Mouse (Mus musculus) myocyte (in vitro differentiated cells): ENCODE results near the gene Syn2. TPM values are rescaled to one million over a fixed set of nuclear protein-coding genes. Genes with fewer than 3 reads are reported as not detected.

Source experiments
- H3K27me3 ChIP-seq: one replicate; pipeline ENCODE4 v1.6.1; 2011; ENCODE audit not compliant: control insufficient read depth, insufficient read depth, insufficient read length
- H3K36me3 ChIP-seq: one replicate; pipeline ENCODE4 v1.6.1; 2011; ENCODE audit not compliant: control insufficient read depth, insufficient read depth
- H3K4me2 ChIP-seq: one replicate; pipeline ENCODE4 v1.6.1; 2011; ENCODE audit warnings: low read depth, control low read depth
- H3K4me3 ChIP-seq: one replicate; pipeline ENCODE4 v1.5.1; 2011; ENCODE audit warnings: mild to moderate bottlenecking, control low read depth, moderate library complexity
- H3K79me2 ChIP-seq: one replicate; pipeline ENCODE4 v1.6.1; 2011; ENCODE audit not compliant: control insufficient read depth, insufficient read depth
- H3ac ChIP-seq: one replicate; pipeline ENCODE4 v1.6.1; 2011; ENCODE audit not compliant: control insufficient read depth, insufficient read length
- CEBPB ChIP-seq: IDR thresholded peaks from 2 replicates; pipeline ENCODE4 v1.6.1; 2011; ENCODE audit warnings: mild to moderate bottlenecking, moderate library complexity; ENCODE audit not compliant: poor library complexity, insufficient read depth, severe bottlenecking
- E2F4 ChIP-seq: IDR thresholded peaks from one replicate; pipeline ENCODE4 v1.6.1; 2011; ENCODE audit warnings: mild to moderate bottlenecking, control low read depth, moderate library complexity; ENCODE audit not compliant: insufficient read depth
- MAX ChIP-seq: IDR thresholded peaks from one replicate; pipeline ENCODE4 v1.6.1; 2011; ENCODE audit warnings: low read depth, mild to moderate bottlenecking, control low read depth
- MYOD1 ChIP-seq, 3 experiments: IDR thresholded peaks; one replicate each; pipeline ENCODE4 v1.6.1; 2011; ENCODE audit warnings: control low read depth in 2 of 3, low read depth in 2 of 3, mild to moderate bottlenecking in 2 of 3, moderate library complexity in 1 of 3; ENCODE audit not compliant: insufficient read length in 2 of 3, control insufficient read depth in 1 of 3
- MYOG ChIP-seq, 3 experiments: IDR thresholded peaks; one replicate each; pipeline ENCODE4 v1.6.1; 2011; ENCODE audit warnings: control low read depth in 2 of 3, low read depth in 2 of 3, mild to moderate bottlenecking in 2 of 3; ENCODE audit not compliant: insufficient read length in 2 of 3, control insufficient read depth in 1 of 3, insufficient read depth in 1 of 3
- POLR2A ChIP-seq: IDR thresholded peaks from one replicate; pipeline ENCODE4 v1.6.1; 2011; ENCODE audit warnings: low read depth, mild to moderate bottlenecking, control low read depth, moderate library complexity; ENCODE audit not compliant: insufficient read length
- POLR2AphosphoS2 ChIP-seq: IDR thresholded peaks from one replicate; pipeline ENCODE4 v1.6.1; 2011; ENCODE audit warnings: low read depth, control low read depth; ENCODE audit not compliant: insufficient read length
- REST ChIP-seq: IDR thresholded peaks from one replicate; pipeline ENCODE4 v1.6.1; 2011; ENCODE audit warnings: mild to moderate bottlenecking, control low read depth, moderate library complexity; ENCODE audit not compliant: insufficient read depth, insufficient read length
- SRF ChIP-seq: IDR thresholded peaks from one replicate; pipeline ENCODE4 v1.6.1; 2011; ENCODE audit warnings: low read depth; ENCODE audit not compliant: control insufficient read depth, insufficient read length
- TCF12 ChIP-seq: IDR thresholded peaks from one replicate; pipeline ENCODE4 v1.6.1; 2011; ENCODE audit warnings: mild to moderate bottlenecking, control low read depth; ENCODE audit not compliant: poor library complexity, insufficient read depth, severe bottlenecking
- TCF3 ChIP-seq: IDR thresholded peaks from one replicate; pipeline ENCODE4 v1.6.1; 2011; ENCODE audit warnings: low read depth, control low read depth; ENCODE audit not compliant: insufficient read length
- USF1 ChIP-seq: IDR thresholded peaks from one replicate; pipeline ENCODE4 v1.6.1; 2011; ENCODE audit warnings: low read depth, mild to moderate bottlenecking, control low read depth, moderate library complexity
- polyA plus RNA-seq: library from polyadenylated mRNA; unstranded; fragments of >200 nt; fragmentation: generic; extraction: Trizol; gene quantifications from one replicate; pipeline ENCODE4 v1.2.1, GENCODE M21; 2012; ENCODE audit warnings: missing spikeins

Syn2 gene
- polyA plus RNA-seq, 1 experiment = 0.30 TPM

- H3K4me3 ChIP-seq = no peak overlapping the region
Observed at GRCm38 (mm10) chr6:115292621-115293020, 157.9 kb downstream of the Syn2 start.

GRCm38 (mm10) chr6:115293877-115294276, 159.2 kb downstream of the Syn2 start:
- H3K27me3 ChIP-seq = no peaks in the 10 kb centered on the region

More at GRCm38 (mm10) chr6:115292621-115293020, 157.9 kb downstream of the Syn2 start:
- H3ac ChIP-seq = no peak overlapping the region
- no peaks in the 10 kb centered on the region for H3K27me3 ChIP-seq
- H3K79me2 ChIP-seq = no peaks in the 10 kb centered on the region
- H3K4me2 ChIP-seq = no peak overlapping the region
- TF ChIP-seq CEBPB = no peak
- no peak for TF ChIP-seq MYOD1 (IDR thresholded peaks at IDR 0.05; ENCODE audit: control insufficient read depth in 1 of 3, insufficient read length in 2 of 3, low read depth in 2 of 3)
- TF ChIP-seq E2F4 = no peak
- TF ChIP-seq SRF = no peak
- no peak for TF ChIP-seq POLR2A
- TF ChIP-seq REST = no peak
- TF ChIP-seq TCF12 = no peak
- TF ChIP-seq MAX = no peak
- no peaks in the 10 kb centered on the region for H3K36me3 ChIP-seq

GRCm38 (mm10) chr6:115307134-115307533, 172.4 kb downstream of the Syn2 start:
- Histone ChIP-seq H3K4me2 (no peak overlapping the region), H3ac (no peak overlapping the region), H3K36me3 (no peaks in the 10 kb centered on the region), H3K27me3 (no peaks in the 10 kb centered on the region), H3K4me3 (no peak overlapping the region), H3K79me2 (no peaks in the 10 kb centered on the region)
- no peak for TF ChIP-seq TCF3

More at GRCm38 (mm10) chr6:115293877-115294276, 159.2 kb downstream of the Syn2 start:
- TF ChIP-seq POLR2AphosphoS2 = no peak
- no peak for TF ChIP-seq TCF3
- TF ChIP-seq E2F4 = no peak
- TF ChIP-seq SRF = no peak
- Histone ChIP-seq H3K4me2 (no peak overlapping the region), H3K4me3 (no peak overlapping the region), H3K36me3 (no peaks in the 10 kb centered on the region), H3K79me2 (no peaks in the 10 kb centered on the region), H3ac (no peak overlapping the region)

- H3K79me2 ChIP-seq = no peaks in the 10 kb centered on the region
- H3K36me3 ChIP-seq = no peaks in the 10 kb centered on the region
- TF ChIP-seq CEBPB (no peak), TCF3 (no peak), MYOD1 (IDR thresholded peaks at IDR 0.05; ENCODE audit: control insufficient read depth in 1 of 3, insufficient read length in 2 of 3, low read depth in 2 of 3) (no peak), MYOG (IDR thresholded peaks at IDR 0.05; ENCODE audit: control insufficient read depth in 1 of 3, insufficient read depth in 1 of 3, insufficient read length in 2 of 3, low read depth in 2 of 3) (no peak), E2F4 (no peak), POLR2A (no peak), TCF12 (no peak), POLR2AphosphoS2 (no peak), REST (no peak), USF1 (no peak), SRF (no peak), MAX (no peak)
- no peak overlapping the region for H3ac ChIP-seq
- no peak overlapping the region for H3K4me3 ChIP-seq
- no peak overlapping the region for H3K4me2 ChIP-seq
- H3K27me3 ChIP-seq = no peaks in the 10 kb centered on the region
Observed at GRCm38 (mm10) chr6:115312780-115313179, 178.1 kb downstream of the Syn2 start.

- H3K4me2 ChIP-seq = no peak overlapping the region
- no peaks in the 10 kb centered on the region for H3K27me3 ChIP-seq
- no peaks in the 10 kb centered on the region for H3K36me3 ChIP-seq
- TF ChIP-seq USF1 = no peak
- no peak for TF ChIP-seq SRF
- no peak for TF ChIP-seq MYOG (IDR thresholded peaks at IDR 0.05; ENCODE audit: control insufficient read depth in 1 of 3, insufficient read depth in 1 of 3, insufficient read length in 2 of 3, low read depth in 2 of 3)
- 0 out of 2 replicates have a peak, but pooled peaks have one; percentile 24 for TF ChIP-seq CEBPB
- no peak for TF ChIP-seq E2F4
- no peak for TF ChIP-seq POLR2AphosphoS2
- no peak for TF ChIP-seq TCF3
- no peak overlapping the region for H3ac ChIP-seq
- no peak overlapping the region for H3K4me3 ChIP-seq
- no peaks in the 10 kb centered on the region for H3K79me2 ChIP-seq
Observed at GRCm38 (mm10) chr6:115313235-115313738, 178.6 kb downstream of the Syn2 start.
